Mouse (Mus musculus) C2C12 (cell line): ENCODE results near the gene Plpp1. TPM values are rescaled to one million over a fixed set of nuclear protein-coding genes. Genes with fewer than 3 reads are reported as not detected.

Source experiments
- H3K27me3 ChIP-seq: one replicate; pipeline ENCODE4 v1.6.1; 2011; ENCODE audit not compliant: control insufficient read depth, insufficient read depth, insufficient read length
- H3K36me3 ChIP-seq: one replicate; pipeline ENCODE4 v1.6.1; 2011; ENCODE audit not compliant: control insufficient read depth, insufficient read depth
- H3K4me3 ChIP-seq: one replicate; pipeline ENCODE4 v1.5.1; 2011; ENCODE audit warnings: mild to moderate bottlenecking, control low read depth; ENCODE audit not compliant: poor library complexity, insufficient read depth, severe bottlenecking
- H3K79me2 ChIP-seq: one replicate; pipeline ENCODE4 v1.6.1; 2011; ENCODE audit not compliant: control insufficient read depth, insufficient read depth
- H3K79me3 ChIP-seq: one replicate; pipeline ENCODE4 v1.6.1; 2011; ENCODE audit warnings: low read depth, control low read depth
- H3ac ChIP-seq: one replicate; pipeline ENCODE3; 2011; ENCODE audit warnings: low read depth; ENCODE audit not compliant: control insufficient read depth, insufficient read length
- CEBPB ChIP-seq: IDR thresholded peaks from one replicate; pipeline ENCODE4 v1.6.1; 2011; ENCODE audit warnings: low read depth, mild to moderate bottlenecking, control low read depth, moderate library complexity
- CTCF ChIP-seq: IDR thresholded peaks from one replicate; pipeline ENCODE4 v1.5.1; 2011; ENCODE audit not compliant: control insufficient read depth, insufficient read depth, insufficient read length
- FOSL1 ChIP-seq: IDR thresholded peaks from one replicate; pipeline ENCODE4 v1.8.0; 2011; ENCODE audit warnings: mild to moderate bottlenecking, low read length; ENCODE audit not compliant: poor library complexity, insufficient read depth, severe bottlenecking
- MAX ChIP-seq: IDR thresholded peaks from one replicate; pipeline ENCODE4 v1.6.1; 2011; ENCODE audit warnings: mild to moderate bottlenecking, control low read depth
- MYOD1 ChIP-seq: IDR thresholded peaks from one replicate; pipeline ENCODE4 v1.6.1; 2011; ENCODE audit warnings: low read depth; ENCODE audit not compliant: control insufficient read depth, insufficient read length
- MYOG ChIP-seq: IDR thresholded peaks from one replicate; pipeline ENCODE4 v1.6.1; 2011; ENCODE audit not compliant: control insufficient read depth, insufficient read length; ENCODE audit errors: extremely low read depth
- USF1 ChIP-seq: IDR thresholded peaks from one replicate; pipeline ENCODE4 v1.6.1; 2011; ENCODE audit warnings: low read depth, mild to moderate bottlenecking, control low read depth, moderate library complexity
- polyA plus RNA-seq: library from polyadenylated mRNA; unstranded; fragments of >200 nt; fragmentation: generic; extraction: Trizol; gene quantifications from one replicate; pipeline ENCODE4 v1.2.1, GENCODE M21; 2012; ENCODE audit warnings: missing spikeins

The Plpp1 gene
- polyA plus RNA-seq, 1 experiment = 29.1 TPM

DNA sequence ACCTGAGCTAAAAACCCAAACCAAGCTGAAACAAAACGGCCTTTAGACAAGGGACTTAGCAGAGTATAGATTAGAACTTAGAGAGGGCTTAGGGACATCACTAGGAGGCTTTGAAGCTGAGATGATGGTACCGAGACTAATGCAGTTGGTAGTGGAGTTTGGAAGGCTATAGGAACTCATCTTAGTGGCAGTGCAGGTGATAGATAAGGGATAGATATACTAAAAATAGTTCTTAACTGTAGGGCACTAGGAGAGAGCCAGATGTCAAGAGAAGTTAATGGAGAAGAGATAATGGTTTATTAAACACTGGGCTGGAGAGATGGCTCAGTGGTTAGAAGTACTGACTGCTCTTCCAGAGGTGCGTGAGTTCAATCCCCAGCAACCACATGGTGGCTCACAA lies 15.4 kb downstream of the Plpp1 start:
- Histone ChIP-seq H3ac (no peak overlapping the region), H3K79me2 (peaks cover 4% of the 10 kb centered on the region), H3K79me3 (no peaks in the 10 kb centered on the region), H3K27me3 (no peaks in the 10 kb centered on the region), H3K4me3 (no peak overlapping the region), H3K36me3 (no peaks in the 10 kb centered on the region)
- TF ChIP-seq USF1 (no peak), CEBPB (no peak), MYOD1 (no peak), MYOG (no peak), FOSL1 (no peak), MAX (no peak), CTCF (no peak)

- H3K27me3 ChIP-seq = no peaks in the 10 kb centered on the region
- H3K36me3 ChIP-seq = no peaks in the 10 kb centered on the region
- no peak overlapping the region for H3ac ChIP-seq
- H3K4me3 ChIP-seq = no peak overlapping the region
- H3K79me2 ChIP-seq = peaks cover 4% of the 10 kb centered on the region
- no peaks in the 10 kb centered on the region for H3K79me3 ChIP-seq
- no peak for TF ChIP-seq MYOG
- TF ChIP-seq MAX = no peak
- no peak for TF ChIP-seq FOSL1
- TF ChIP-seq CTCF = no peak
- no peak for TF ChIP-seq USF1
- no peak for TF ChIP-seq MYOD1
- no peak for TF ChIP-seq CEBPB
These were observed 17.5 kb downstream of the Plpp1 start for GRCm38 (mm10) chr13:112818125-112818524.

DNA sequence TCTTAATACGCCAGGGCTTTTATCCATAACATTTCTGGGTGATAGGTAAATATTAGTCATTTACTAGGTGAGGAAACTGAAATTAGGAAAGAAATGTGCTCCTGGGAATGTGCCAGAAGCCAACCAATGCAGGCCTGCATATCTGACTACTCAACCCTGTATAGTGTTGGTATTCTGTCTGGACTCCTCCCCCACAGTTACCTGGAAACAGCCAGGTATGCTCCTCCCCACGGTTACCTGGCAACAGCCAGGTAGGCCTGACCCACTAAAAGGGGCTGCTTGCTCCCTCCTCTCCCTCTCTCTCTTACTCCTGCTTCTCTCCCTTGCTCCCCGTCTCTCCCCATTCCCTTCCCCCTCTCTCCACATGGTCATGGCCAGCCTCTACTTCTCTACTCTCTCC lies 21.8 kb downstream of the Plpp1 start:
- no peaks in the 10 kb centered on the region for H3K27me3 ChIP-seq
- TF ChIP-seq MYOG (no peak), MYOD1 (no peak), MAX (no peak), USF1 (no peak), CTCF (no peak), CEBPB (no peak), FOSL1 (no peak)
- peaks cover 4% of the 10 kb centered on the region for H3K79me2 ChIP-seq
- H3K79me3 ChIP-seq = no peaks in the 10 kb centered on the region
- H3K36me3 ChIP-seq = no peaks in the 10 kb centered on the region
- H3ac ChIP-seq = no peak overlapping the region
- H3K4me3 ChIP-seq = no peak overlapping the region

DNA sequence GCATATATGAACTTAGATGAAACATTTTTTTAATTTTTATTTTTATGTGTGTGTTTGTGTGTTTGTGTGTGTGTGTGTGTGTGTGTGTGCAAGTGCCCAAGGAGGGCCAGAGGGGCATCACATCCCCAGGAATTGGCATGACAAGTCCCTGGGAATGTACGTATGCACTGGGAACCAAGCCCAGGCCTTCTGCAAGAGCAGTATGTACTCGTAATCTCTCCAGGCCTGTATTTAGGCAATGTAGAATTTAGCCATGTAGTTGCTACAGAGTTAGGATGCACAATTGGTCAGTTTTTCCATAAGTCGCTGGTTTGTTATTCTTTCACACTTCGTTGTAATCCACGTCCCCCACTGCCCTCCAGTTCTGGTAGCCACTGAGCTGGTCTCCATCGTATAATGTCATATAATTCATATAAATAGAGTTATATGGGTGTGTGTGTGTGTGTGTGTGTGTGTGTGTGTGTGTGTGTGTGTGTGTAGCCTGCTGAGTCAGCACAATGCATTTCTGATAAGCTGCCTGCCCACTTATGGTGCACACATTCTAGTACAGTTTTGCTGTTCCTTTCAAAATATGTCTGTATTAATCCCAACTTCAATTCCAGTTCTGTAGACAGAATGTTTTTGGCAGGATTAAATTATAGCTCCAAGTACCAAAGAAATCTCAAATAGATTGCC lies 22.8 kb downstream of the Plpp1 start:
- Histone ChIP-seq H3ac (no peak overlapping the region), H3K79me3 (no peaks in the 10 kb centered on the region), H3K27me3 (no peaks in the 10 kb centered on the region), H3K4me3 (no peak overlapping the region), H3K36me3 (no peaks in the 10 kb centered on the region), H3K79me2 (peaks cover 4% of the 10 kb centered on the region)
- no peak for TF ChIP-seq MAX
- TF ChIP-seq MYOG = no peak
- TF ChIP-seq CTCF = no peak

DNA sequence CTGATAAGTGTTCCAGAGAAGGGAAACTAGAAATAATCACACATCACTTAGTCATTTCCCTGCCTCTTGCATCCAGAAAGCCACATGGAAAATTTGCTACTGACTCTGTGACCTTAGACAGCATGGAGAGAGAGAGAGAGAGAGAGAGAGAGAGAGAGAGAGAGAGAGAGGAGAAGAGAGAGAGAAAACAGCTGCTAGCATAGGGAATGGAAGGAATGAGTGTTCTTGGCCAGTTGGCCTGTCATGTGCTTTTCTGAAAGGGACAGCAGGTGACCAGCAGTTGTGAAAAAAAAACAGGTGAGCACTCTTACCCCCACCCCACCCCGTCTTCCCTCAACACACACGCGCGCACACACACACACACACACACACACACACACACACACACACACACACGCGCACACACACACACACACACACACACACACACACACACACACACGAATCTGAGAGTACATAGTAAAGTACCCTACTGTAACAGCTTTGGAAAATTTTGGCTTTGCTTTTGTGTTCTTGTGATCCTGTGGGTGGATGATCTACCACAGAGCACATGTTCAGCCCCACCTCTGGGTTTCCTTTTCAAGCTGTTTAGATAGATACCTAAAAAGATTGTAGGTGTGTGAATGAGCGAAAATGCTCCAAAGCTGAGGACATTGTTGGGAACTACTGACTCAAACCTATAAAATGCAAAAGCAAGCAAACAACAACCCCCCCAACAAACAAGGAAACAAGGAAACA lies 23.5 kb downstream of the Plpp1 start:
- peaks cover 4% of the 10 kb centered on the region for H3K79me2 ChIP-seq
- H3ac ChIP-seq = no peak overlapping the region
- TF ChIP-seq USF1 (no peak), MYOG (no peak), MAX (no peak), MYOD1 (no peak), CTCF (no peak), FOSL1 (no peak), CEBPB (no peak)
- no peak overlapping the region for H3K4me3 ChIP-seq
- H3K27me3 ChIP-seq = no peaks in the 10 kb centered on the region
- H3K36me3 ChIP-seq = no peaks in the 10 kb centered on the region
- H3K79me3 ChIP-seq = no peaks in the 10 kb centered on the region
